Mouse (Mus musculus) ovary, adult 10 weeks (tissue): Measurements from ENCODE around the gene Gm8159. TPM values are rescaled to one million over a fixed set of nuclear protein-coding genes. Genes with fewer than 3 reads are reported as not detected.

ENCODE experiments used
- polyA plus RNA-seq: library from polyadenylated mRNA; stranded (reverse); fragments of 350-450 nt; fragmentation: Illumina TruSeq; extraction: RNeasy Lipid Tissue Mini Kit (QIAGEN cat#74804); gene quantifications from one replicate; pipeline ENCODE4 v1.2.3, GENCODE M21; 2014

The Gm8159 gene
- not detected for polyA plus RNA-seq

DNA sequence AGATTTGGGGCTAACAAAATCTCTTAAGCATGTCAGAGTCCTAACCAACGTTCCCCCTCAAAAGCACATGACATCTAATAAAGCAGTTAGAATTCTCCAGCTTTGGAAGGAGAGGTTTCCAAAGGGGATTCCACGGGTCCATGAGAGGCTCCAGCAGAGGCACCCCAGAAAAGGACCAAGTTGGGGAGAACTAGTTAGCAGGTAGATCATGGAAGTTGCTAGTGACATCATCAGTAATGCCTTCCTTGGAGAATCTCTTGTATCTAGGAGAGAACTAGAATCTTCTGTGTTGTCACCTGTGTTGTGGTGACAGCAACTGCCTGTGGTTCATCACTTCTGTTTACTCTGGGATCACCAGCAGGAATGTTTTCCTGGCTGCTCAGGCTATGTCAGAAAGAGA lies at the start of gene Gm8159:
Gm8159 (plus strand) TSS at position 301 of the 400 bp plus-strand sequence.

DNA sequence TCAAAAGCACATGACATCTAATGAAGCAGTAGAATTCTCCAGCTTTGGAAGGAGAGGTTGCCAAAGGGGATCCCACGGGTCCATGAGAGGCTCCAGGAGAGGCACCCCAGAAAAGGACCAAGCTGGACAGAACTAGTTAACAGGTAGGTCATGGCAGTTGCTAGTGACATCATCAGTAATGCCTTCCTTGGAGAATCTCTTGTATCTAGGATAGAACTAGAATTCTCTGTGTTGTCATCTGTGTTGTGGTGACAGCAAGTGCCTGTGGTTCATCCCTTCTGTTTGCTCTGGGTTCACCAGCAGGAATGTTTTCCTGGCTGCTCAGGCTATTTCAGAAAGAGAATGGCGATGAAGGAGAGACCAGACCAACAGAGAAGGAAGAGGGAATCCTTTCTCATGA lies 31.7 kb downstream of the Gm8159 start, which contains the start of gene Gm3239:
Gm3239 (plus strand) TSS at position 301 of the 400 bp plus-strand sequence.

Other genes starting within 250 kb of the Gm8159 start
- not detected for gene Gm3159, start 234.8 kb upstream of the Gm8159 start, polyA plus RNA-seq
- gene Gm3164, start 216.9 kb upstream of the Gm8159 start, polyA plus RNA-seq: not detected
- not detected for gene Gm3173, start 201.4 kb upstream of the Gm8159 start, polyA plus RNA-seq
- not detected for gene Gm3182, start 150.6 kb upstream of the Gm8159 start, polyA plus RNA-seq
- not detected for gene Gm3047, start 76.9 kb upstream of the Gm8159 start, polyA plus RNA-seq
- not detected for gene Gm3239, start 31.8 kb downstream of the Gm8159 start, polyA plus RNA-seq
- not detected for gene Gm7876, start 76.9 kb downstream of the Gm8159 start, polyA plus RNA-seq
- not detected for gene Gm3252, start 94.4 kb downstream of the Gm8159 start, polyA plus RNA-seq
- gene Gm9602, start 144.0 kb downstream of the Gm8159 start, polyA plus RNA-seq: not detected
- gene Gm3269, start 205.8 kb downstream of the Gm8159 start, polyA plus RNA-seq: not detected
- gene Gm3264, start 223.2 kb downstream of the Gm8159 start, polyA plus RNA-seq: not detected